Mouse (Mus musculus) gastrocnemius, postnatal 10 days (tissue): ENCODE measurements at regions not wholly inside any gene's neighbourhood (a gene's known extent, or its start where the extent isn't known, plus 50 kb on each side); places are given as distances from the start of the nearest gene placed in this dataset.

ENCODE experiments used
- DNase-seq: peaks from one replicate; pipeline ENCODE4 v3.0.0; 2021; ENCODE audit warnings: mixed read lengths

DNA sequence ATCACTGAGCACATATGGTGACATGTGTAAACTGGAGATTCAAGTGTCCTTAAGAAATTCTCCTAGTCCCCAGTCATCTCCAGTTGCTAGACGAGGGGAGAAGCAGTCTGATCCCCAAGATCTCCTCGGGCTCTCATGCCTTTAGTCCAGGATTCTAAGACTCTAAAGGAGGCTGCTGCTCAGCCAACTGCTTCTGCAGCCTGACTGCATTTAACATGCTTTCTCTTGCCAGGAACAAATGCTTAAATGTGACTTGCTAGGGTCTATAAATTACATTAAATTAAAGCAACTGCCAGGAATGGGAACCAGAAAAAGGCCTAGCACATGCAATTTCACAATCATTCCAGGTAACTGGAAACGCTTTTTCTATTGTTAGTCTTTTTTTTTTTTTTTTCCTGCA, 599.8 kb upstream of the Gcfc2 start:
- no peak for DNase-seq

DNA sequence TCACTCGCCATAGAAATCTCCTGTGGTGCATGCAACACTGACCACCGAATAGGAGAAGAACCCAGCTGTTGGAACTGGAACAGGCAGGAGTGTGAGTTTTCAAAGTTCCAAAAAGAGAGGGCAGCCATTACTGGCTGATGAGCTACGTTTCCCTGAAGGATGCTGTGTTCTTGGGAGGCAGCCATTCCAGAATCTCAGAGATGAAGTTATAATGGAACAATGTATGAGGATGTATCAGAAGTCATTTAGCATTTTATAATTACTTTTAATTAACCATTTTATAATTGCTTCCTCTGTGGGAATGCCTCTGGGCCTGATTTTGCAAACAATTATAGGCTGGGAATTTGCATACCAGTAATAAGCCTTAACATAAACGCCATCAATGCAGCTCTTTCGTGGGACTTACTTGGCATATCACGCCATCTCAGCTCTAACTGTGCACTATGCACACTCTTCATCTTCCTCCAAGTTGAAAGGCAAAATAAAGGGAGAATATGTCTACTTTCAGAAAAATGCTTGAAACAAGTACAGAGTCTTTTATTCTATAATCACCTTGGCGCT, 559.4 kb upstream of the Gcfc2 start:
- DNase-seq: no peak

DNA sequence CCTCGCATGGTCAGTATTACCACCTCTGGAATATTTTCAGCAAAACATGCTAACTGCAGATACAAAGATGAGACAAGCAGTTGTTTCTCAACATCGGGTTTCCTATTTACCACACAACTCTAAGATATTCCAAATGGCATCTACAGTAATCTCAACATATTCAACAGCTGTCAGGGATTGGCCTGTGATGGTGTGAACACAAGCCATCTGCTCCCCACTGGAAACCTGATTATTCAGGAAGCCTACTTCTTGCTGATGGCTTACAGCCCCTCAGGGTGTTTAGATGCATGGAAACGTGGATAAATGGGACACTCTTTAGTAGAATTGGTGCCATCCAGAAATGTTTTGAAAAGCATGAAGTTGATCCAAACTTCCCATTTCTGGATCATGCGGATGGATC, 535.0 kb upstream of the Gcfc2 start:
- DNase-seq: no peak

- DNase-seq: no peak
Measured at GRCm38 (mm10) chr6:81403122-81403521, 520.3 kb upstream of the Gcfc2 start.

GRCm38 (mm10) chr6:81413611-81414010, 509.9 kb upstream of the Gcfc2 start:
- DNase-seq: no peak

DNA sequence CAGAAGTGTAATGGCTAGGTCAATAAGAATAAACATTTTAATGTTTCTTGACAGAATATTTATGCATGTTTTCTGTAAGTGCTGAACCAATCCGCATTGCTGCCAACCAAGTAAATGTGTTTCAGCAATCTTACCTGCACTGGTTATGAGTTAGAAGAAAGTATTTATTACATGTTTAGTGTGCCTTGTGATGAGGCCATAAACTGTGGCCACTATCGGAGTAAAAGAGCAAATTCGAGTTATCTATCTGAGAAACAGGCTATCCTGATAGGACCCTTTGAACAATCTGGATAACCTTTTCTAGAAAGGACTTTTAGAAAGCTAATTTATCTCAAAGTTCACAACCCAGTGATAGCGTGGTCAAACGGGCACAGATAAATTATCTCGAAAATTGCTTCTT, 488.7 kb upstream of the Gcfc2 start:
- no peak for DNase-seq

DNA sequence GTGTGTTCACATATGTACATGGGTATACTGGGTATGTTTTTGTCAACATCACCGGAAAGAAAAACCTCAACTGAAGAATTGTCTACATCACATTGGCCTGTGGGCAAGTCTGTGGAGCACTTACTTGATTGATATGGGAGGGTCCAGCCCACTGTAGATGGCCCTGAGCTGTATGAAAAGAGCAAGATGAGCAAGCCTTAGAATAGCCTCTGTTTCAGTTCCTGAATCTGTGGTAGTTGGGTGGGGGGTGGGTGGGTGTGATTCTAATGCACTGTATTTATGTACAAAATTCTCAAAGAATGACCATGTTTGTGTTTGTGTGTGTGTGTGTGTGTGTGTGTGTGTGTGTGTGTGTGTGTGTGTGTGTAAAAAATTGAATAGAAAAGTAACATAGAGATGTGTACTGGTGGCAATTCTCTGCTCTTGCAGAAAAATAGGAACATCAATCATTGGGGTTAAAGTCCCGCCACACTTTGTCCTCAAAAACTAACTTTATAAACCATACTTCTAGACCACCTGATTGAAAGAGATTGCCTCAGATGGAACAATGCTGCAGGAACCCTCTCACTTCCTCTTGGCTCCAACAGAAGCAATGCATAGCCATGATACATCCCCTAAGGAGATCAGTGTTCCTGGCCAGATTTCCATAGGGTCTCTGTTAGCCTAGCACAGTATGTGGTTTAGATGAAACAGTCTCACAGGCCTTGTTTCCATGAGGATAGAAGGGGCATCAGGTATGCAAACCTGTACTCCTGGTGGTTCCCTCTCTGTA, 484.3 kb upstream of the Gcfc2 start:
- DNase-seq: no peak

GRCm38 (mm10) chr6:81441396-81441795, 482.1 kb upstream of the Gcfc2 start:
- no peak for DNase-seq

- DNase-seq: no peak
Measured at GRCm38 (mm10) chr6:81446019-81446800, 477.3 kb upstream of the Gcfc2 start.

GRCm38 (mm10) chr6:81447701-81448100, 475.8 kb upstream of the Gcfc2 start:
- DNase-seq: no peak

DNA sequence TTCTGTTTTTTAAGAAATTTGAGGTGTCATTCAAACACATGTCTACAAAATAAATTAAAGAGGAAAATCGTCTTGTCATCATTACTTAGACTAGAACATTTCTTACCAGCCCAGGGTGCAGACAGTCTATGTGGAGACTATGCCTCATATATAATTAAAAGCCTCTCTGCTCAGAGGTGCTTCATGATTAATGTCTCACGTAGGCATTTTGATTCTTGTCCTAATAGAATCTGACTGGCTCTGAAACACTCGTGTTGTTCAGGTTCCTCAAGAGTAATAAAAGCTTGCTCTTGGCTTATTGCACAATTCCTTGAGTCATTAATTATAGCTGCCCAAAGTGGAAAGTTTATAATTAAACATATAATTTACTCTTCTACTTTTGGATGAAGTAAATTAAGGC, 475.1 kb upstream of the Gcfc2 start:
- no peak for DNase-seq

- DNase-seq: no peak
Measured at GRCm38 (mm10) chr6:81461095-81461494, 462.4 kb upstream of the Gcfc2 start.

- DNase-seq: no peak
Measured at GRCm38 (mm10) chr6:81464442-81464841, 459.0 kb upstream of the Gcfc2 start.

DNA sequence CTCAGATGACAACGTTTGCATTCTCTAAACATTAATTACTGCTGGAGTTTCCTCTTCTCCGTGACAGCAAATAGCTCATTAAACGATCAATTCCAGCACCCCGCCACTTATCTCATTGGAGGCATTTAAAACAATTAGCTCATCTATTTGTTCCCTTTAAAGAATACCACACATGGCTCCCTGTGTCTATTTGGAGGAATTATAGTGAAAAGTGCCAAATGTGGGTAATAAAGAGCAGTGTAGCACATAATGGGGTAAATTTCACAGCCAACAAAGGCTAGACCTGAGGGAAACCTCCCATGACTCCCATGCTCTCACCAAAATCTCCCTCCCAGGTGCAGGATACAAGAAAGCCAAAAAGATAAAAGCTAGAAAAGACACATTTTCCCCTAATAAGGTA, 456.9 kb upstream of the Gcfc2 start:
- no peak for DNase-seq

- no peak for DNase-seq
Measured at GRCm38 (mm10) chr6:81471340-81471955, 452.0 kb upstream of the Gcfc2 start.

GRCm38 (mm10) chr6:81472506-81472905, 451.0 kb upstream of the Gcfc2 start:
- no peak for DNase-seq

GRCm38 (mm10) chr6:81474786-81475185, 448.7 kb upstream of the Gcfc2 start:
- DNase-seq: no peak

GRCm38 (mm10) chr6:81487006-81487405, 436.5 kb upstream of the Gcfc2 start:
- DNase-seq: no peak

DNA sequence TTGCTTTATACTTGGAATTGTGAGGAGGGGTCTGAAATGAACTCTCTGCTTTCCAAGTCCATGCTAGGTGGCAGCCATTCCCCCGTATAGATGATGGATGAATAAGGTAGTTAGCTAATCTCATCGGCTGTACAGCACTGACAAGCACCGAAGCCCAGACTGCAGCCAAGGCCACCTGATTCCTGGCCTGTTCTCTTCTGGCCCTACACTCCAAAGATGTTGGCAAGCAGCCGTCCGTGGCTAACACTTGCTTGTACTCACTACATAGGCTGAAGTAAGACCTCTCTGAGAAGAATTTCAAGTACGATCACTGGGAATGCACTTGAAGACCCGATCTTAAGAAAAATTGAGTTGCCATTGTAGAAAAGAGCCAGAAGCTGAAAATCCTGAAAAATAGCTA, 427.2 kb upstream of the Gcfc2 start:
- DNase-seq: no peak

DNA sequence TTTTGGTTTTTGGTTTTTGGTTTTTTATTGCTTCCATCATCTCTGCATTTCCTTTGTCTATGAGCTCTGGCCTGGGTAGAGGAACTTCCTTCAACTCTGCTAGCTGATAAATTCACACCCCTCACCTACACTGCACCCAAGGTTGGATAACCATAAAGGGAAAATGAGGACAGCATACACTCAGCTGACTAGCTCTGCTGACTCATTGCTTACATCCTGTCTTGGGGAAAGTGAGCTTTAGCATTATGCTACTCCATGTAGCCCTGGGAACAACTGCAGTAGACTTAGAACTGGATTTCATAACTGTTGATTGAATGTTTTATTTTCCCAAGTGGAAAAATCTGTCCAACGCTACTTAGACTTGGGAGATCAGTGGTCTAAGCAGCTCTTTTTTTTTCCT, 406.3 kb upstream of the Gcfc2 start:
- no peak for DNase-seq

DNA sequence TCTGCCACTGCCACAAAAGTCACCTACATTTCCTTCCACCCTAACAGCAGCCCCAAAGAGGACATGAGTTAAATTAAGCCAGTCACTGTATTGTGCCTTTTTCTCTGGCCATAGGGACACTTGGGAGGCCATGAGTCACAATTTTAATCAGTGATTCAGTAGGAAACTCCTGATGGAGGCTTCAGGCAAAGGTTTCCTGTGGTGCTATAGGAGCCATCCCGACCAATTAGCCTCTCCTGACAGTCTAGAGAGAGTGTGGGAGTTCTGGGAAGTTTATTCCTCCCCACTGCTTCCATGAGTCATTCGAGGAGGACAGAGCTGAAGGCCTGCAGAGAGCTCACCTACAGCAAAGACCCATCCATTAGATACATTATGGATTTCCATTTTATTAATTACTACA, 361.2 kb upstream of the Gcfc2 start:
- no peak for DNase-seq

GRCm38 (mm10) chr6:81563192-81563591, 360.3 kb upstream of the Gcfc2 start:
- DNase-seq: no peak

DNA sequence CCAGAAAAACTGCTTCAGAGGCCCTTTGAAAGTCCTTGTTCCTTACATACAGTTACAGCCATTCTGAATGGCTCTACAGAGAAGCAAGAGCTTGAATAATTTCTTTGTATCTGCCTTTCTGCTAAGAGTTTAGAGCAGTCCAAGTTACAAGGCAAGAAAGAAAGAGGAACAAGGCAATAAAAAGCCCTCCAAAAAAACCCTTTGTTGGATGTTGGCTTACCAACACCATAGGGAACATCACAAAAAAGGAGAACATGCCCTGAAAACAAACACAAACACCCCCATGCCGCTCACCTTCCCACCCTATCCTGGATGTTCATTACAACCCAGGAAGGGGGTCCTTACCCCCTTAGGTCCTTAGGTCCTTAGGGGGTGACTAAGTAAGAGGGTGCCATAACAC, 359.2 kb upstream of the Gcfc2 start:
- DNase-seq: no peak
